ENCODE assay signal across 1 mouse cellular context in the genomic region with DNA sequence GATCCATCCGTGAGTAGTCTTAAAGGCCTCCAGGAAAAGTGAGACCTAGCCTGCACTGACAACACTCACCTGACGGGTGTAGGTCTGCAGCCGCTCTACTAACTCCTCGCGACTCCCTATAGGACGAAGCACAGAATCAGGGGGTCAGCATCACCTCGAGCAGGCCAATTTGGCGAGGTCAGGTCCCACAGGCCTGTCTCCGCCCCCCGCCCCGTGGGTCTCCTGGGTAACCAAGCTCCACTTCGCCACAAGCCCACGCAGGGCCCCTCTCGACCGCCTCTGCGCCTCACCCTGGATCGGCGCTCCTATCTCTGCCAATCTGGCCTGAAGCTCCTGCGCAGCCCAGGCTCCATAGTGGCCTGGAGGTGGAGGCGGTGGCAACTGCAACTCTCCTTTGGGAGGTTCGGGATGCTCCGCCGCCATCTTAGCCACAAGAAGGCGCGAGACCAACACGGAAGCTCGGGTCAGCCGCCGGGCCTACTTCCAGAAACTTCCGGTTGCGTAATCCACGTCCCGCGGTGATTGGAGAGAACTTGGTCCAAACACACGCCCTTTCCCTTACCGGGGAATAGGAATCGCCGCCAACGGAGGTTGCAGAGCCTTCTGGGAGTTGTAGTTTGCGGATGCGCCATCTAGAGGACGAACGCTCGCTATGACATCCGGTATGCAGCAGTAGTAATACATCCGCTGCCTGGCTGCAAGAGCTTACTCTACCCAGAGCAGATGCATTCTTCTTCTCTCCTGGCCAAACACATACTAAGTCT.
TF ChIP-seq lines count a peak whose summit lies in the region.

Gene Sf3b2, minus strand, starts transcription at position 484 of the 764 bp plus-strand sequence.

TF ChIP-seq in CH12.LX, 34 proteins besides CTCF, POLR2A, EP300 and RAD21 (continued from another document):
- TF ChIP-seq JUN (IDR thresholded peaks at IDR 0.05; ENCODE audit: insufficient read depth, low read depth, low read length), result no peak
- TF ChIP-seq TCF12 (IDR thresholded peaks at IDR 0.05; ENCODE audit: low read depth, low read length), result peak; percentile 94
- TF ChIP-seq MEF2A (IDR thresholded peaks at IDR 0.05; ENCODE audit: borderline replicate concordance, low read depth, low read length), result peak; percentile 73; the same call in 1 of the 2 replicates
- peak; percentile 99 for TF ChIP-seq HCFC1 (IDR thresholded peaks at IDR 0.05; ENCODE audit: low read depth, low read length)
- TF ChIP-seq ETS1 (conservative IDR thresholded peaks at IDR 0.05; ENCODE audit: low read depth, low read length), result 0 out of 2 replicates have a peak, but pooled peaks have one; percentile 24
- no peak for TF ChIP-seq BHLHE40 (IDR thresholded peaks at IDR 0.05; ENCODE audit: low read depth, low read length)
- peak; percentile 82; the same call in 1 of the 2 replicates for TF ChIP-seq MYC (IDR thresholded peaks at IDR 0.05; ENCODE audit: low read depth, low read length)
- TF ChIP-seq POLR2AphosphoS2 (IDR thresholded peaks at IDR 0.05; ENCODE audit: low read depth, low read length), result peak; percentile 94
- peak; percentile 95 for TF ChIP-seq E2F4 (IDR thresholded peaks at IDR 0.05; ENCODE audit: insufficient replicate concordance, low read depth, low read length)
- peak; percentile 85 for TF ChIP-seq SIN3A (IDR thresholded peaks at IDR 0.05; ENCODE audit: low read length)
- TF ChIP-seq ELF1 (IDR thresholded peaks at IDR 0.05; ENCODE audit: low read depth, low read length), result peak; percentile 98
- TF ChIP-seq NELFE (IDR thresholded peaks at IDR 0.05; ENCODE audit: low read depth, low read length), result peak; percentile 88
- peak; percentile 100 for TF ChIP-seq KAT2A (IDR thresholded peaks at IDR 0.05; ENCODE audit: insufficient replicate concordance, low read length)
- TF ChIP-seq MAX (IDR thresholded peaks at IDR 0.05; ENCODE audit: low read length), result peak; percentile 70; the same call in 1 of the 2 replicates
- TF ChIP-seq RCOR1 (conservative IDR thresholded peaks at IDR 0.05; ENCODE audit: low read depth, low read length), result peak; percentile 64; the same call in 1 of the 2 replicates
- peak; percentile 75 for TF ChIP-seq IRF4 (IDR thresholded peaks at IDR 0.05; ENCODE audit: low read depth, low read length)
